Mouse (Mus musculus): ENCODE results near the gene Nup107. TPM values are rescaled to one million over a fixed set of nuclear protein-coding genes. Genes with fewer than 3 reads are reported as not detected.

The Nup107 gene
- polyA plus RNA-seq, 1 experiment from 2014 or later: 73.3 TPM

DNA sequence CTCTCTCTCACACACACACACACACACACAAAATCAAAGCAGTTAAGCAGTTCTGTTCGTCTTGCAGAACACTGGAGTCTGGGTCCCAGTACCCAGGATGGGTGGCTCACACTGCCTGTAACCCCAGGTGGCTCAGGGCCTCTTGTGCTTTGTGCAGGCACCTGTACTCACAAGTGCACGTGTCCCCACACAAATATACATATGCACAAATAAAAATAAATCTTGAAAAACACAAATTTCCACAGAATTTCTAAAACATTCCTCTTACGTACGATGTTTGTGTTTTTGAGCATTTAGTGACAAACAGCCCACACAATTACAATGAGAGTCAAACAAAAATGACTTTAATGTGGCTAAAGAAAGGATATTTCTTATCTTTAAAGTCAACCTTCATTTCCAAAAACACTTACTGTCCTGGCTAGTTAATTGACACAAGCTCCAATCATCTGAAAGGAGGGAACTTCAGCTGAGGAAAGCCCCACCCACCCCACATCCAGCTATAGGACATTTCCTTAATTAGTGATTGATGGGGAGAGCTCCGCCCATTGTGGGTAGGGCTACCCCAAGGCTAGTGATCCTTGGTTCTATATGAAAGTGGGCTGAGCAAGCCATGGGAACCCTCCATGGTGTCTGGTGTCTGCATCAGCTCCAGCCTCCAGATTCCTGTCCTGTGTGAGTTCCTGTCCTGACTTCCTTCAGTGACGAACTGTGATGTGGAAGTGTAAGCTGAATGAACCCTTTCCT is 16.9 kb downstream of the Nup107 start:
- Histone ChIP-seq H3K9me3 (no peaks in the 10 kb centered on the region), H3K27ac (replicated peaks) (no peak overlapping the region), H3K9ac (replicated peaks) (no peak overlapping the region), H3K4me2 (replicated peaks) (no peak overlapping the region), H3K36me3 (peaks cover 86% of the 10 kb centered on the region), H3K27me3 (no peaks in the 10 kb centered on the region), H3K4me3 (no peak overlapping the region), H3K4me1 (no peaks in the 10 kb centered on the region)
- ATAC-seq (ENCODE audit: low FRiP score, low read depth): no peak
- 92% methylated on average over 6 of the region's 6 CpGs for WGBS

DNA sequence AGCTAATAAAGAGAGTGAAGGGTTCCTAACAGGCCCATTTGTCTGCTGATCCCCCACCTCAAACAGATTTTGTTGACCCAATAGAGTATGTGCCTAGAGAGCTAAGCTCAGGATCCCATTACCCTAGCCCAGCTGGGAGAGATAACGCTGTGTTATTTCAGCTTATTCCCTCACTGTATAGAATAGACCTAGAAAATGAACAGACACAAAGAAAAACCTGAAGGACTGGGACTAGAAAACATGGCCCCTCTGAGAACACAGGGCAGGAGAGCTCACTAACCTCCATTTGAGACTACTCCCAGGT is 17.7 kb downstream of the Nup107 start:
- no peak for ATAC-seq (ENCODE audit: low FRiP score, low read depth)

DNA sequence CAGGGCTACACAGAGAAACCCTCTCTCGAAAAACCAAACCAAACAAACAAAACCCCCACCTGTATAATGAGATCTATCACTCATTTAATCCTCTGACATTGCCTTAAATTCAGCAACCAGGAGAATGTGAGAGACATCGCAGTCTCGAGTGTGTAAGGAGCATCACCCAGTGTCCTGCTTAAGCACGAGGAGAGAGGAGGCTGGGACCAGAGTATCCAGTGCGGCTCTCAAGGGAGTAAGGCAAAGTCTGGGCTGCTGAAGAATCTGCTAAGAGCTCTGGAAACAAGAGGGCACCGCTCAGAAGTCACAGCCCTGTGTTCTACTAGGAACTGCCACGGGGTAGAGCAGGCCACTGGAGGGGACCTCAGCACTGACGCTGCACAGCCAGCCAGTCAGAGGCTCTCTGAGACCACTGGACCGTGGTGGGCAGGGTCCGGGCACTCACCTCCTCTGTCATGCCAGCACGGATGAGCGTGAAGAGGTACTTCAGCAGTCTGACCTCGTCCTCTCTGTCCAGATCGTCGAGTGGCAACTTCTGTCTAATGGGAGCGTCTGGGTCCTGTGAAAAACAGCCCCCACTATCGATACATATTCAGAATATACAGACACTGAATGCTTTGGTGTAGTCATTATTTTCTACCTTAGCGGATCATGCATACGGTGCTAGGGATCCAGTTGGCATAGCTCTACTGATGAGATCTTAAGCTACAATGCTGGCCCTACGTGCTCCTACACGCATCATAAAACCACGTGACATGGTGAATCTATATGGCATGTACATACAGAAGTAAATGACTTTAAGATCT is 18.3 kb downstream of the Nup107 start:
- Histone ChIP-seq H3K36me3 (peaks cover 89% of the 10 kb centered on the region), H3K9me3 (no peaks in the 10 kb centered on the region), H3K9ac (replicated peaks) (no peak overlapping the region), H3K4me1 (no peaks in the 10 kb centered on the region), H3K27me3 (no peaks in the 10 kb centered on the region), H3K4me3 (no peak overlapping the region), H3K27ac (replicated peaks) (no peak overlapping the region), H3K4me2 (replicated peaks) (no peak overlapping the region)
- ATAC-seq (ENCODE audit: low FRiP score, low read depth): no peak
- WGBS: 95% methylated on average over 22 of the region's 22 CpGs

More for the DNA sequence above, 17.7 kb downstream of the Nup107 start:
- Histone ChIP-seq H3K27ac (replicated peaks) (no peak overlapping the region), H3K4me1 (no peaks in the 10 kb centered on the region), H3K9ac (replicated peaks) (no peak overlapping the region), H3K36me3 (peaks cover 88% of the 10 kb centered on the region), H3K9me3 (no peaks in the 10 kb centered on the region), H3K4me2 (replicated peaks) (no peak overlapping the region), H3K27me3 (no peaks in the 10 kb centered on the region), H3K4me3 (no peak overlapping the region)
- WGBS: 100% methylated on average over 1 of the region's 1 CpGs

DNA sequence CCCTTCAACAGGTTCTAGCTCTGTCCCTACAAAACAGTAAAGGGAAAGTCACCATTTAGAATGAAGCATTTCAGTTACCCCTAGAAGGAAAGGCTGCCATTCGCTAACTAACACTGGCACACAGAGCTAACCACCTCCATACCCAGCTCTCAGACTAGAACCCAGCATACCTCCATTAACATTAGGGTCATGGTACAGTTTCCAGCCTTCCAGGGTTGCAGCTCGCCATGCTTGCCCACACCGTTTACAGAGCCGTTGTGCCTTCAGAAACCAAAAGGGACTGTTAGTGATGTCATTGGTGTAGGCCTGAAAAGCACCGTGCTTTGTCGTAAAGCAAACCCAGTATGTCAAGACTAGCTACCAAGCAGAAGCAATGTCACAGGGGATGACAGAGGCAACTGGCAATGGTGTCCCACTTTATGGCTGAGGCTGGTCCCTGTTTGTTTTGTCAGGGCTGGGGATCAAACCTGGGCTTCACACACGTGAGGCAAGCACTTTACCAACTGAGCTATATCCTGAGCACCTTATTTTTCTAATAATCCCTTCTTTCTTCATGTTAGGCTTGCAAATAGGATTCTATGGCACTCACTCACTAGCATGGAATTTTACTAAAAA is 19.3 kb downstream of the Nup107 start:
- peaks cover 82% of the 10 kb centered on the region for H3K36me3 ChIP-seq
- no peak for ATAC-seq (ENCODE audit: low FRiP score, low read depth)

DNA sequence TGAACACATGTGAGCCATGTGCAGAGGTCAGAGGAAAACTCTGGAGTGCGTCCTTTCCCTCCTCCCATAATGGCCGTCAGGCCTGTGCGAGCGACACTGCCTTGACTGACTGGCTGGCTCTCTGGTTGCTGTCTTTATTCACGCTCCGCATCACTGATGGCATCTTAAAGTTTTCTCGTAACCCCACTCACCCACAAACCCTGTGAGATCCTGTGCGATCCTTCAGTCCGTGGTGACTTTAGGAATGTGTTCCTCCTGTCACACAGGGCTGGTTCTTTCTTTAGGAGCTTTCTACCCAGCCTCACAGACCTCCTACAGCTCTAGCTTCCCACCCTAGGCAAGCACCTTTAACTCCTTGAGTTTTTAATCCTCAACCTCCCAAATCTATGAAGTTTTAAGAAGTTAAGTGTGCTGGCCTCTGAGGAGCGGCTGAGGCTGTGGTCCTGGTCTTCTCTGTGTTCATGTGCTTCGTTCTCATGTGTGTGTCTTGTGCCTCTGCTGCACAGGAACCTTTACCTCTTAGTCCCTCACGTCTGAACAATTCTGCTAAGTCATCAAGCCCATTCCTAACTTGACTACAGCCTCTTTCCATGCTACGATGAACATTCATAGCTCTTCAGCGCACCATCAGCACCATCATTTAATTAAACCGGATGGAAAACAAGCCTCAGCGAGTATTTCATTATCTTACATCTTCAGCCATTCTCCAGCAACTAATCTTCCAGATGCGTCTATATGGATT is 20.0 kb downstream of the Nup107 start:
- H3K4me3 ChIP-seq: no peak overlapping the region
- H3K27me3 ChIP-seq: no peaks in the 10 kb centered on the region
- H3K4me1 ChIP-seq: no peaks in the 10 kb centered on the region
- 92% methylated on average over 17 of the region's 17 CpGs for WGBS
- no peak overlapping the region for H3K9ac ChIP-seq (replicated peaks)
- H3K36me3 ChIP-seq: peaks cover 83% of the 10 kb centered on the region
- H3K4me2 ChIP-seq (replicated peaks): no peak overlapping the region
- H3K27ac ChIP-seq (replicated peaks): no peak overlapping the region
- ATAC-seq (ENCODE audit: low FRiP score, low read depth): no peak
- H3K9me3 ChIP-seq: no peaks in the 10 kb centered on the region

More for the DNA sequence above, 19.3 kb downstream of the Nup107 start:
- Histone ChIP-seq H3K4me1 (no peaks in the 10 kb centered on the region), H3K27me3 (no peaks in the 10 kb centered on the region), H3K9me3 (no peaks in the 10 kb centered on the region), H3K4me3 (no peak overlapping the region), H3K4me2 (replicated peaks) (no peak overlapping the region), H3K9ac (replicated peaks) (no peak overlapping the region), H3K27ac (replicated peaks) (no peak overlapping the region)
- 96% methylated on average over 7 of the region's 7 CpGs for WGBS

DNA sequence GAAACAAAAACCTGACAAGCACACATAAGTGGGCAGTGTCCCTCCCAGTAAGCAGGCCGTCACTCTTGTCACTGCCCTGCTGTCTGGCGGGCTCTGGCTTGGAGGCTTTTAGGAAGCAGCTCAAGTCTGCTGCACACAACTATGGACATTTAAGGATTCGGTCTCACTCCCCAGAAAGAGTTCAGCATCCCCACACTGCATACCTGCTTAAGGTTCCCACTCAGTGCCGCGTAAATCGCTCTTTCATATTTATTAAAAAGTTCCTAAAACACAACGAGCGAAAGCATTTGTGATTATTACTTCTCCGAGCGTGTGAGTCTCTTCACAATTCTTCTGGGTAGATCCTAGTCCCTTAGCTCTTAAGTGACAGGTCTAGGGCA is 21.4 kb downstream of the Nup107 start:
- WGBS: 96% methylated on average over 10 of the region's 10 CpGs
- H3K27ac ChIP-seq (replicated peaks): no peak overlapping the region
- H3K27me3 ChIP-seq: no peaks in the 10 kb centered on the region
- no peaks in the 10 kb centered on the region for H3K9me3 ChIP-seq
- no peak overlapping the region for H3K4me3 ChIP-seq
- peaks cover 80% of the 10 kb centered on the region for H3K36me3 ChIP-seq
- no peak overlapping the region for H3K9ac ChIP-seq (replicated peaks)
- no peak for ATAC-seq (ENCODE audit: low FRiP score, low read depth)
- H3K4me2 ChIP-seq (replicated peaks): no peak overlapping the region
- H3K4me1 ChIP-seq: no peaks in the 10 kb centered on the region

DNA sequence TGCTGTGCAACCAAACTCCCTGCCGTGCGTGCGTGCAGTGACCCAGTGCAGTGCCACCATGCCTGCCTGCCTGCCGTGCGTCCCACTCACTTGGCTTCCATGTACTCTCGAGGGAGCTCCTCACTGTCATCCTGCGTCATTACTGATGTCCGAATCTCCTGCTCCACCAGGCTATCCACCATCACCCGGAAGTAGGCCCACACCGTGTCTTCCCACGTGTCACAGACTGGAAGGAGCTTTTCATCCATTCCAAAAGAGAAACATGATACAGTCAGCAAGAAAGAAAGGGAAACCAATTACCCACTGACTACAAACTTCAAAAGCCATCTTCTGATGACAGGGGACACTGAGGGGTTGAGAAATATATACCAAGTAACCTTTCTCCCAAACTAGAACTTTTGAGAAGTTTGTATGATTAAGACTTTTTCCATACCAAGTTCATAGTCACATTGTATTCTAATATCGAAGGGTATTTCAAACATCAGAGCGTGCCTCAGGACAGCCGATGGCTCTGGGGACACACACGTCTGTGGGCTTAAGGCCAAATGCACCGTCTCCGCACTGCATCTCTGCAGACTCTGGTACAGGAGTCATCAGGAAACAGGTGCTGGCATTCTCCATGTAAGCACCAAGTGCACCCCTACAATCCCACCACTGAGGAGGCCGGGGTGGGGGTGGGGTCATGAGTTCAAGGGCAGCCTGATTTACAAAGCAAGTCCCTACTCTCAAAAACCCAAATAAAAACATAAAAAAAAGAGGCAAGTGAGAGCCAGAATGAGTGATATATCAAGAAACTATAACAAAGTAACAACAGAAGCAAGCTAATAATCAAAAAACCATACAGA is 22.0 kb downstream of the Nup107 start:
- Histone ChIP-seq H3K36me3 (peaks cover 80% of the 10 kb centered on the region), H3K4me3 (no peak overlapping the region), H3K9ac (replicated peaks) (no peak overlapping the region), H3K27ac (replicated peaks) (no peak overlapping the region), H3K9me3 (no peaks in the 10 kb centered on the region), H3K4me1 (no peaks in the 10 kb centered on the region), H3K4me2 (replicated peaks) (no peak overlapping the region), H3K27me3 (no peaks in the 10 kb centered on the region)
- no peak for ATAC-seq (ENCODE audit: low FRiP score, low read depth)
- WGBS: 94% methylated on average over 18 of the region's 18 CpGs

DNA sequence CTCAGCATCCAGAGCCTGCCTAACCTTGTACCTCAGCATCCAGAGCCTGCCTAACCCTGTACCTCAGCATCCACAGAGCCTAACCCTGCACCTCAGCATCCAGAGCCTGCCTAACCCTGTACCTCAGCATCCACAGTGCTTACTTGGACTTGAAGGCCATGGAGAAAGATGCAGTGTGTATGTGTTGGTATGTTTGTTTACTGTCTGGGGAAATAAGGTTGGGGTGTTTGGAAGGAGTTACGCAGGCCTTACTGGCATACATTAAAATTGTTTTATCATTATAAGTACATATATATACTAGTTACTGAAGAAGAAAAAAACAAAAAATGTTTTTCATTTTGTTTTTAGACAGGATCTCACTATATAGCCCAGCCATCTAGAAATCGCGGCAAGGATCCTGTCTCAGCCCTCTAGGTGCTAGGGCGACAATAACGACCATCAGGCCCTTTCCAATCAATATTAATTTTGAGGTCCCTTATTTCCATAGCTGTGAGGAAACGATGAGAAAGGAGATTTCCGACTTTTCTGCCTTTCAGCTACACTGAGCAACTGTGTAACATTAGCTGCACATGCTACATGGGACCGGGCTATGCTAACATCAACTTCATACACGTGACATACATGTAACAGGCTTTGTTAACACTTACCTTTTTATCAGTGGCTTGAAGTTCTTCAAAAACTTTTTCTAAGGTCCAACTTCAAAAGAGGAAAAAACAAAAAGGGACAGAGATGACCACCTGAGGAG is 22.8 kb downstream of the Nup107 start:
- 93% methylated on average over 9 of the region's 9 CpGs for WGBS
- ATAC-seq (ENCODE audit: low FRiP score, low read depth): no peak
- peaks cover 80% of the 10 kb centered on the region for H3K36me3 ChIP-seq

DNA sequence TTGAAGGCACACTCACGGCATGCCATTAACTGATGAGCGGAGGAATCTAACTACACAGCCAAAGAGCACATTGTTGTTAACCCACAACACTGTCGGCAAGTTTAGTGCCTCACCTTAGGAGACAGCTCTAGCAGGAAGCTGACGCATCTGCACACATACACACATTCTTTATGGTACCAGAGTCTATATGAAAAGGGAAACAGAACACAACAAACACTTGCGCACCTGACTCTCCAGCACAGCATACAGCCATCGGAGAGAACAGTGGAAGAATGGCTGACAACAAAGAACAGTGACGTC is 24.4 kb downstream of the Nup107 start:
- Histone ChIP-seq H3K27ac (replicated peaks) (no peak overlapping the region), H3K9me3 (no peaks in the 10 kb centered on the region), H3K36me3 (peaks cover 80% of the 10 kb centered on the region), H3K4me1 (no peaks in the 10 kb centered on the region), H3K4me2 (replicated peaks) (no peak overlapping the region), H3K9ac (replicated peaks) (no peak overlapping the region), H3K4me3 (no peak overlapping the region), H3K27me3 (no peaks in the 10 kb centered on the region)
- whole genome bisulfite sequencing: 89% methylated on average over 7 of the region's 7 CpGs
- no peak for ATAC-seq (ENCODE audit: low FRiP score, low read depth)

More for the DNA sequence above, 22.8 kb downstream of the Nup107 start:
- no peak overlapping the region for H3K27ac ChIP-seq (replicated peaks)
- no peaks in the 10 kb centered on the region for H3K9me3 ChIP-seq
- H3K4me3 ChIP-seq: no peak overlapping the region
- no peaks in the 10 kb centered on the region for H3K27me3 ChIP-seq
- H3K4me1 ChIP-seq: no peaks in the 10 kb centered on the region
- no peak overlapping the region for H3K4me2 ChIP-seq (replicated peaks)
- H3K9ac ChIP-seq (replicated peaks): no peak overlapping the region

DNA sequence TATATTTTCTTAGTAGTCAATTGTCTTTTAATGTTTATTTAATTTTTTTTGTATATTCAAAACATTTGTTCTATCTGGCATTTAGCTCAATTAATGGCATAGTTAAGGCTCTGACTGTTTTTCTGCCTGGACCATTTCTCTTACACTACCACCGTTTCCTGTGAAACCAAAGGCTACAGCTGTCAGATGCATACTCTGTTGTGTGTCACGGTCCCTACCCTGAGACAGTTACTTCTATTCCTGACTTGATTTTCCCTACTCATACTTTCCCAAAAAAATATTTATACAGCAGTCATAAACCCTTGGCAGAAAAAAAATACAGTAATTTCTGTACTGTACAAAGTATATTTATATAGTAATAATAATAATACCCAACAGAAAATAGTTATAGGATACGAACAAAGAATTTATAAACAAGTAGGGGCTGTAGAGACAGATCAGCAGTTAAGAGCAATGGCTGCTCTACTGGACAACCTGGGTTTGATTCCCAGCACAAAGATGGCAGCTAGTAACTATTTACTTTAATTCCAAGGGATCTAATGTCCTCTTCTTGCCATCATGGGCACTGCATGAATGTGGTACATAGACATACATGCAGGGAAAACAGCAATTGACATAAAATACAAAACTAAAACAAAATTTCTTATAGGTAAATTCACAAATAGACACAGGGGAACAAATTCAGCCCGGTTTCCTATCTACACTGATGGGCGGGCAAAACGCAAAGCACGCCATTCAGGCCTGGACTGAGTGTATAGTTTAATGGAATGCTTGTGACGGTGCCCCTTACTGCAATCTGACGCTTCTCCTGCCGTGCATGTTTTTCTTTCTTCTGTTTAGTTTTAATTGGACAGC is 25.0 kb downstream of the Nup107 start:
- WGBS: 94% methylated on average over 10 of the region's 10 CpGs
- H3K4me1 ChIP-seq: no peaks in the 10 kb centered on the region
- H3K27ac ChIP-seq (replicated peaks): no peak overlapping the region
- peaks cover 80% of the 10 kb centered on the region for H3K36me3 ChIP-seq
- no peaks in the 10 kb centered on the region for H3K27me3 ChIP-seq
- H3K4me3 ChIP-seq: no peak overlapping the region
- no peak for ATAC-seq (ENCODE audit: low FRiP score, low read depth)
- no peak overlapping the region for H3K9ac ChIP-seq (replicated peaks)
- H3K4me2 ChIP-seq (replicated peaks): no peak overlapping the region
- H3K9me3 ChIP-seq: no peaks in the 10 kb centered on the region

All from midbrain, embryonic 12.5 days (tissue).